Mouse (Mus musculus) testis, postnatal 10 days (tissue): ENCODE results near the gene Acox3.
"Not testable (repeated sequence)": the region's sequence is repeated elsewhere in the genome, so short reads cannot be mapped to it uniquely, and the experiment has no call there.

Experiments
- DNase-seq: peaks from one replicate; pipeline ENCODE4 v3.0.0; 2021; ENCODE audit warnings: low spot score

The Acox3 gene

DNA sequence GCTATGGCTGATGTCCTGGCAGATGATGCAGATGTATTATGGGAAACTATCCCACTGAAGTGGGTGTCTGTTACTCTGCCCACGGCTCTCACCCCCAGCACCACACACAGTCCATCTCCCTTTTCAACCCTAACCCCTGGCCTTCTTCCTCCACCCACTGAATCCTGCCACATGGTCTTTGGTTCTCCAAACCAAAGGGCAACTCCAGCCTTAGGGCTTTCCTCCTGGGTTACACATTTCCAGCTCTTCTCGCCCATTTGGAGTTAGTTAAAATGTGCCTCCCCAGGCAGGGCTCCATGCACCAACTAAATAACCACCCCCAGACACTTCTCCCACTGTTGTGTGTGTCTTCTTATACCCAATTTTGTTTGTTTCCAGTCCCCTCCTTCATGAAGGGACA lies 4.4 kb upstream of the Acox3 start:
- DNase-seq: no peak

DNA sequence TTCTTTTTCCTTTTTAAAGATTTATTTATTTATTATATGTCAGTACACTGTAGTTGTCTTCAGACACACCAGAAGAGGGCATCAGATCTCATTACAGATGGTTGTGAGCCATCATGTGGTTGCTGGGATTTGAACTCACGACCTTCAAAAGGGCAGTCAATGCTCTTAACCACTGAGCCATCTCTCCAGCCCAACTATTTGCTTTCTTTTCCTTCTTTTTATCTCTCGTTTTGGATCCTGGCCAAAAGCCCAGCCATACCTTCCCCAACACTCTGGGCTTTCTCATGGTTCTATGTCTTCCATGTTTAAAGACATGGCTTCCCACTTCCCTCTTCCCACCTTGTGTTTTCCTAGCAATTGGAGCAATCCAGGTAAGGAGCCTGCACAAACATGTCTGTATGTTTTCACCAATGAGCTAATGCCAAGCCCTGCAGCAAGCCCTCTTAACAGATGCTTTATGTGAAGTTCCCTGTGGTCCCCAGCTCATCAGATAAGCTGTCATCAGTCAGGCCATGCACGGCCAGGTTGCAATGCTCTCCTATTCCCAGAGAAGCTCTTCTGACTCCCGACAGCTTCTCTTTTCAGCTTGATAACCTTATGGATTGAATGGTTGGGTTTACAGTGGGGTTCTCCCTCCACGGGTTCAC lies 3.5 kb upstream of the Acox3 start:
- DNase-seq: no peak

- no peak for DNase-seq
Measured at GRCm38 (mm10) chr5:35580156-35580922, 2.5 kb upstream of the Acox3 start.

DNA sequence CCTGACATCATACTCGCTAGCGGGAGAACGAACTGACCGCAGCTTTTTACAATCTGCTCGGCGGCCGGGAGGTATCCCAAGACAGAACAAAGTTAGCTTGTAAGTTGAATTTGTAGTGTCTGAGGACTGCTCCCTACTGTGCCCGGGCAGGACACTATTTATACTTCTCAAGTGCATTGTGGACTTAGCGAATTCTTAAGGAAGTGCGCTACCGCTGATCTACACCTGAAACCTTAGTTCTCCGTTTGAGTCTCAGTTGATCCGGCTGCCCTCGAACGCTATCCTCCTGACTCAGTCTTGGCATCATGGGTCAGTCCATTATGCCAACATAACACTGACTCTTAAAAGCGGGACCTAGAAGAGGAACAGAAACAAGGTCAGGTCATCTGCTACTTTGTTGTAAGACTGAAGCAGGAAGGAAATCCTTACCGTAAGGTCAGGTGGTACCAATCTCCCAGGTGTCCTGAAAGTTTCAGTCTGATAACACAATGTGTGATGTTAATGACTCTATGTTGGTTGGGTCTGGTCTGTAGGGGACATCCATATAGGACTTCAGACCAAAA lies 462 bp downstream of the Acox3 start:
- DNase-seq: no peak

DNA sequence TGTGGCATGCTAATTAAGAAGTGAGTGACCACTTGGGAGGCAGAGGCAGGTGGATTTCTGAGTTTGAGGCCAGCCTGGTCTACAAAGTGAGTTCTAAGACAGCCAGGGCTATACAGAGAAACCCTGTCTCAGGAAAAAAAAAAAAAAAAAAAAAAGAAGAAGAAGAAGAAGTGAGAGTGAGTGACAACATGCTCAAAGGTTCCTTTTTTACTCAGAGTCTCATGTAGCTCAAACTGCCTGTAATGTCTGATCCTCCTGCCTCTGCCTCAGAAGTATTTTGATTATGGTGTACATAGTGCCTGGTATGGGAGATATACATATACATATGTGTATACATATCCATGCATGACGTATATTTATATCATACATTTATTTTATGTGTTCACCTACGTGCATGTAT lies 1.4 kb downstream of the Acox3 start:
- not testable (repeated sequence) for DNase-seq

GRCm38 (mm10) chr5:35591497-35591896 lies 8.7 kb downstream of the Acox3 start:
- no peak for DNase-seq

GRCm38 (mm10) chr5:35592081-35592736 lies 9.4 kb downstream of the Acox3 start:
- DNase-seq: peak; percentile 51

DNA sequence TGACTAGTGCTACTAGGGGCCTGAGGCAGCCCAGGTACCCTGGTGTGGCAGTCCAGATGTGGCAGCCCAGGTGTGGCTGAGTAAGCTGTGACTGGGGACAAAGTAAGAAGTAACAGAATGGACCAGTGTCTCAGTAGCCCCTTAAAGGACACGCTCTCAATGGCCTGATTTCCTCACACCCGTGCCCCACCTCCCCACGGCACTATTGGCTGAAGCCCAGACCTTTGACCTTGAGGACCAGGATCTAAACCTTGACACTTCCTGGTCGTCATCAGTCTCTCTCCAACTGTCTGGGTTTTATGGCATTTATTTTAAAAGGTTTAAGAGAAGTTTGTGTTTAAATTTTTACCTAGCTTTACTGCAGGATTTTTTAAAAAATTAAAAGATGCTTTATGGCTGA lies 10.0 kb downstream of the Acox3 start:
- peak; percentile 58 for DNase-seq

- DNase-seq: peak; percentile 40
Measured at GRCm38 (mm10) chr5:35593272-35593671, 10.4 kb downstream of the Acox3 start.

DNA sequence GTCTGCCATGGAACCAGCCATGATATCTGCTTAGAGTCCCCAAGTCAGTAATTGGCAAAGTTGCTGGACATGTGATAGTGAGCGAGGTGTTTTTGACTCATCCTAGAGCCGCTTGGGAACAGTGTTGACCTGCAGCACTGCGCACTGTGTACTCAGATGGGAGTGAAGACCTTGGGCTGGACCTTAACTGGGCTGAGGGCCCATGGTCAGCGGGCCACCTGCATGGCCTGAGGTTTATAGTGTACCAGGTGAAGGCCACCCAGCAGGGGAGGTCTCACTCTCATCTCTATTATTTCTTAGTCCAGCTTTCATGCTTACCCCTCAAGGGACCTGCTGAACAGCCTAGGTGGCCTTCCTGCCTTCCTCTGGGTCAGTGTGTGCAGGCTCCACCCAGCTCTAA lies 11.9 kb downstream of the Acox3 start:
- DNase-seq: no peak

DNA sequence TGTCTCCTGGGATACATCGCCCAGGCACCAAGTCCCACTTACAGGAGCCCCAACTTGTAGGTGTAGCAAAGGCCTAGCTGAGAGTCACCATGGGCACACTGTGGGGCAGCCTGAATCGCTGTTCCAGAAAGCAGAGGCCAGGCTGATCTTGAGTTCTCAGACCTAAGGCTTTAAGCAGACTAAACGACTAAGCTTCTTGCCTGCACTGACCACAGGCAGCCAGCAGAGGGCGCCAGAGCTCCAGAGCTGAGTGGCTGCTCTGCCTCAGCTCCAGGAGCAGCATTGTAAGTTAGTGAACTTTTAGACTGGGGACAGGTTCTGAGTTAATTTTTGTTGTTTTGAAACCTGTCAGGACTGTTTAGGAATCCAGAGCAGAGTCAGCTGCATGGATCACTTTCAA lies 12.9 kb downstream of the Acox3 start:
- DNase-seq: peak; percentile 88

DNA sequence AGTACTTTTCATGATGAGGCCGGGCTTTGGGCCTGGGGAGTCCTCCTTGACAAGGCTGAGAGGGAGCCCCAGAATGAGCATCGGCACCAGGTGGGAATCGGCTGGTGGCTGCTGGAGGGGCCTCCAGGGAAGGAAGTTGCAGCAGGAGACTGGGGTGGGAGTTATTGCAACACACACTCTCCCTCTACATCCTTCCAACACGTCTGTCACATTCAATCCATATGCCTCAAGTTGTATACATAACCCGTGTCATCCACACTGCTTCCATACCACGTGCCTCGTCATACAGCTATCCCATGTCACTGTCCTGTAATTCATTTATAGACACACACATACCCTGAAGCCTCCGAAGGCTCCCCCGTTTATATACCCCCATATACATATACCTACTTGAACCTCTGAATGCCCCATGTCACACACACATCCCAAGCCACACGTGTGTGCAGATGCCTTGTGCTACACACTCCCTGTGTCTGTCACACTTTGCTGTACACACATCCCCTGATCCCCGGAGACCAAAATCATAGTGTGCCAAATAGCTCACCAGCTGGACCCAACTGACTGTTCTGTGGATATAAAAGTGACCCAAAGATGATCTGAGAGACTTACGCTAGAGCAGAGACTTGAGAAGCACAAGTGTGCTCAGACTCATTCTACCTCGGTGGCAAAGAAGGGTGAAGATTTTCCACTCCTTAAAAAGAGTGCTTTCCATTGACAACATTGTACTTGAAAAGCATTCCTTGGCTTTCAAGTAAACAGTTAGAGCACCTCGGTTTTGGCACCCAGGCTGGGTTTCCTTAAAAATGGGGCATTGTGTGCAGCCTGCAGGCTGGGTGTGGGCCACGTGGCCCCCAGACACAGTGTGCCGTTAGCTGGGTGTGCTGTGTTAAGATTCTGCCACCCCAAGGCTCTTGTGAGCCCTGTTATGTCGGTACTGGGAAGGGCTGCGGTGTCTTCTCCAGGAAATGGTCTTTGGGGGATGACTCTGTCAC lies 13.6 kb downstream of the Acox3 start:
- no peak for DNase-seq

GRCm38 (mm10) chr5:35600233-35600632 lies 17.4 kb downstream of the Acox3 start:
- DNase-seq: no peak

DNA sequence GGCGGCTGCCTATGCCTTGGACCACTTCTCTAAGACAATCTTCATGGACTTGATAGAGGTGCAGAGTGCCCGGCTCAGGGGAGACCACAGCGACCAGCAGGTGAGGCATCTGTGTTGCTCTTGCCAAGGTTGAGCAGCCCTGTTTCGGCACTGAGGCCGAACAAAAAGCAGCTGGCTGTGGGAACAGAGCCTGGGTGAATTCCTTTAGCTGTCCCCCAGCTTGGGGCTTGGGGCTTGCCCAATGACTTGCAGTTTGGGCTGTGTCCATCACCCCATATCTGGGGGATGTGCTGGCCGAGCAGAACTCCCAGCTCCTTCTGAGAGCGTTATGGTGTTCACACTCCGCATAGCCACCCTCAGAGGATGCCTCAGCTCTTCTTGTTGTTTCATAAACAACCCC lies 18.7 kb downstream of the Acox3 start:
- no peak for DNase-seq

- DNase-seq: no peak
Measured at GRCm38 (mm10) chr5:35605355-35605754, 22.5 kb downstream of the Acox3 start.

DNA sequence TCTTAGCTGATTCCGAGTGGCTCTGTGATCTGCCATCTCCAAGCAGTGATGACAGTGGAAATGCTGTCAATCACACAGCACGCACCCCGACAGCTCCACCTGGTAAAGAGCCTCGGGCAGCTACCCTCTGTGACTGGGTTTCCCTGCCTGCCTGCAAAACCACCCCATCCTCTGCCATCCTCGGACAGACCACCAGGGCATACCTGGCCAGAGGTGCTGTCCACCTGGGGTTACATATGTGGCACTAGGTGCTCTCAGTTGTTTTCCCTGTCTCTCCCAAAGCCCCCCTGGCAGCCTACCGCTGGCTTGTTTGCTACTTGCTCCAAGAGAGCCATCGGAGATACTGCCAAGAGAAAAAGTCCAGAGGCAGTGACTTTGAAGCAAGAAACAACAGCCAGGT lies 24.0 kb downstream of the Acox3 start:
- no peak for DNase-seq

GRCm38 (mm10) chr5:35607784-35608183 lies 24.9 kb downstream of the Acox3 start:
- no peak for DNase-seq

GRCm38 (mm10) chr5:35608559-35608958 lies 25.7 kb downstream of the Acox3 start:
- no peak for DNase-seq

GRCm38 (mm10) chr5:35609381-35609780 lies 26.5 kb downstream of the Acox3 start:
- DNase-seq: peak; percentile 66

- no peak for DNase-seq
Measured at GRCm38 (mm10) chr5:35609971-35610370, 27.1 kb downstream of the Acox3 start.

DNA sequence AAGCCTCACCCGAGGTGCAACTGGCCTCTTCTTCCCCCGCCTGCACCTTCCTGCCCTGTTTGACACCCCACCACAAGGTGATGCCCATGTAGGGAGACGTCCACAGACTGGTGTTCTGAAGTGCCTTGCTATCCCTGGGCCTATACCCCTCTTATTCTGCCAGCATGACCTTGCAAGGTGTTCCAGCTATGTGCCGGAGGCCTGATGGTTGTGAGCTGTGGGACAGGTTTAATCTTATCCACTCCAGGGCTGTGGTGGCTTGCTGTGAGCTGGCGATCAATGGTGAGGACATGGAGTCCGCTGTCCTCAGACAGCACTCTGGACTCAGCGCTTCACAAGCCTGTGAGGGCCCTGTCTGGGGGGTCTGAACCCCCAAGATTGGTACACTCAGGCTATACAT lies 27.5 kb downstream of the Acox3 start:
- no peak for DNase-seq

DNA sequence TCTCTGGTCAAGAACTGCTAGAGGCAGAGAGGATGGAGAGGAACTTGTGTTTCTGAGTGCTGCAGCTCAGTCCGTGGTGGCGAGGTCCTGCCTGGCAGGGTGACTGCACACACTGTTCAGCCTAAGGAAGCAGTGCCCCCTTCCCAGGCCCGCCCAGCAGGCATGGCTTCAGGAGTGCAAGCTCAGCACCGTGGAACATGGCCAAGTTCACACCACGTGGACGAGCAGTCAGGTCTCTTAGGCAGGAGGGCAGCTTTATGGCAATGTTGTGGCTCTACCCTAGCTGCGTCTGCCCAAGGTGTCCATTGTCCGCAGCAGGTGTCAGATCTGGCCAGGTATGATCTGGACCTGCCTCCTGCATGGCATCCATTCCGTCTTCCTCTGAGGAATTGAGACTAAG lies 28.3 kb downstream of the Acox3 start:
- no peak for DNase-seq
